Mouse (Mus musculus) forebrain, postnatal 0 days (tissue): ENCODE measurements around the gene Elf2. TPM values are rescaled to one million over a fixed set of nuclear protein-coding genes. Genes with fewer than 3 reads are reported as not detected.

Experiments used
- ATAC-seq: fragments of 200-750 bp; cut with Nextera tagmentation; 2 replicates; pipeline ENCODE4 v1.8.0; 2017; ENCODE audit warnings: mild to moderate bottlenecking, moderate library complexity
- DNase-seq: peaks from one replicate; pipeline ENCODE4 v3.0.0-alpha.2; 2015
- H3K27ac ChIP-seq: fragments of 300-500 bp; sonication (generic); 2 replicates; pipeline ENCODE4 v1.5.1; 2014; ENCODE audit warnings: low read depth, mild to moderate bottlenecking, antibody characterized with exemption, low read length, moderate library complexity, mixed read lengths
- H3K27me3 ChIP-seq: fragments of 300-500 bp; sonication (generic); 2 replicates; pipeline ENCODE4 v1.6.1; 2014; ENCODE audit warnings: mild to moderate bottlenecking, low read length, mixed read lengths; ENCODE audit not compliant: insufficient read depth
- H3K36me3 ChIP-seq: fragments of 300-500 bp; sonication (generic); 2 replicates; pipeline ENCODE4 v1.6.1; 2014; ENCODE audit warnings: mild to moderate bottlenecking, moderate library complexity; ENCODE audit not compliant: insufficient read depth
- H3K4me1 ChIP-seq: fragments of 300-500 bp; sonication (generic); 2 replicates; pipeline ENCODE4 v1.6.1; 2014; ENCODE audit warnings: antibody characterized with exemption; ENCODE audit not compliant: insufficient read depth
- H3K4me2 ChIP-seq: fragments of 300-500 bp; sonication (generic); 2 replicates; pipeline ENCODE4 v1.6.1; 2014; ENCODE audit warnings: low read depth, mild to moderate bottlenecking, moderate library complexity
- H3K4me3 ChIP-seq: fragments of 300-500 bp; sonication (generic); 2 replicates; pipeline ENCODE4 v1.5.1; 2014; ENCODE audit warnings: low read depth, low read length, mixed read lengths
- H3K9ac ChIP-seq: fragments of 300-500 bp; sonication (generic); 2 replicates; pipeline ENCODE4 v1.6.1; 2014; ENCODE audit warnings: mild to moderate bottlenecking
- H3K9me3 ChIP-seq: fragments of 300-500 bp; sonication (generic); 2 replicates; pipeline ENCODE4 v1.6.1; 2016; ENCODE audit warnings: low read length
- CTCF ChIP-seq: sonication (generic); IDR thresholded peaks from 2 replicates; pipeline ENCODE4 v1.5.1; 2016; ENCODE audit warnings: antibody characterized with exemption, control low read depth, low read depth
- WGBS: fragments of 180-500 bp; shearing (Covaris S2); extraction: QIAGEN DNeasy Blood & Tissue Kit; methylation state at CpG from one replicate; pipeline ENCODE4 v1.1.7; 2014; 5-methylcytosine and 5-hydroxymethylcytosine counted together
- polyA plus RNA-seq: library from polyadenylated mRNA; unstranded; fragments of >200 nt; fragmentation: Nextera tagmentation; extraction: Ambion mirVana; gene quantifications from 2 replicates; pipeline ENCODE4 v1.2.1, GENCODE M21; 2015
- total RNA-seq: library from RNA; depleted of rRNA; stranded (reverse); fragments of >200 nt; gene quantifications from 2 replicates; pipeline ENCODE4 v1.2.3, GENCODE M21; 2014

Gene Elf2
- total and polyA plus RNA-seq, 2 experiments from 2014 or later = 26.4 to 83.9 TPM

GRCm38 (mm10) chr3:51371826-51372225, 31.4 kb upstream of the Elf2 start:
- Histone ChIP-seq H3K9me3 (no peaks in the 10 kb centered on the region), H3K4me2 (no peak overlapping the region), H3K4me1 (no peaks in the 10 kb centered on the region), H3K4me3 (no peak overlapping the region), H3K27ac (no peak overlapping the region), H3K36me3 (no peaks in the 10 kb centered on the region), H3K27me3 (no peaks in the 10 kb centered on the region), H3K9ac (no peak overlapping the region)
- WGBS = 78% methylated on average over 2 of the region's 2 CpGs
- no peak for DNase-seq
- ATAC-seq = no peak
- no peak for TF ChIP-seq CTCF

- H3K27me3 ChIP-seq = no peaks in the 10 kb centered on the region
- H3K36me3 ChIP-seq = no peaks in the 10 kb centered on the region
- ATAC-seq (no peak), DNase-seq (no peak)
- H3K9me3 ChIP-seq = no peaks in the 10 kb centered on the region
- no peak overlapping the region for H3K4me3 ChIP-seq
- TF ChIP-seq CTCF = no peak
- H3K9ac ChIP-seq = no peak overlapping the region
- WGBS = 80% methylated on average over 4 of the region's 4 CpGs
- H3K4me1 ChIP-seq = 0 out of 2 replicates have a peak, but pooled peaks cover 6% of the 10 kb centered on the region
- H3K4me2 ChIP-seq = no peak overlapping the region
- H3K27ac ChIP-seq = no peak overlapping the region
Observed at GRCm38 (mm10) chr3:51368011-51368410, 27.5 kb upstream of the Elf2 start.

GRCm38 (mm10) chr3:51366926-51367325, 26.5 kb upstream of the Elf2 start:
- Histone ChIP-seq H3K4me3 (no peak overlapping the region), H3K27ac (no peak overlapping the region), H3K4me2 (no peak overlapping the region), H3K36me3 (no peaks in the 10 kb centered on the region), H3K9ac (no peak overlapping the region), H3K9me3 (no peaks in the 10 kb centered on the region), H3K4me1 (0 out of 2 replicates have a peak, but pooled peaks cover 6% of the 10 kb centered on the region), H3K27me3 (no peaks in the 10 kb centered on the region)
- TF ChIP-seq CTCF = no peak
- ATAC-seq (no peak), DNase-seq (no peak)
- WGBS = 38% methylated on average over 4 of the region's 4 CpGs

GRCm38 (mm10) chr3:51365517-51365882, 25.0 kb upstream of the Elf2 start:
- Histone ChIP-seq H3K27me3 (no peaks in the 10 kb centered on the region; the same call in 1 of the 2 replicates), H3K4me2 (peak overlapping the region; percentile 59), H3K9ac (0 out of 2 replicates have a peak overlapping the region, but pooled peaks have one; percentile 26), H3K4me1 (0 out of 2 replicates have a peak, but pooled peaks cover 6% of the 10 kb centered on the region), H3K27ac (no peak overlapping the region), H3K9me3 (no peaks in the 10 kb centered on the region), H3K36me3 (no peaks in the 10 kb centered on the region), H3K4me3 (peak overlapping the region; percentile 32)
- DNase-seq (no peak), ATAC-seq (no peak; the same call in 1 of the 2 replicates)
- TF ChIP-seq CTCF = no peak
- WGBS = 10% methylated on average over 3 of the region's 3 CpGs

GRCm38 (mm10) chr3:51364703-51365516, 24.4 kb upstream of the Elf2 start:
- Histone ChIP-seq H3K9ac (0 out of 2 replicates have a peak overlapping the region, but pooled peaks have one; percentile 26), H3K4me3 (peak overlapping the region; percentile 32), H3K4me2 (peak overlapping the region; percentile 59), H3K36me3 (no peaks in the 10 kb centered on the region), H3K4me1 (0 out of 2 replicates have a peak, but pooled peaks cover 6% of the 10 kb centered on the region), H3K9me3 (no peaks in the 10 kb centered on the region), H3K27me3 (no peaks in the 10 kb centered on the region; the same call in 1 of the 2 replicates), H3K27ac (no peak overlapping the region)
- DNase-seq (peak; percentile 87), ATAC-seq (peak; percentile 95)
- TF ChIP-seq CTCF = peak; percentile 90
- WGBS = 6% methylated on average over 31 of the region's 31 CpGs

GRCm38 (mm10) chr3:51361066-51361465, 20.6 kb upstream of the Elf2 start:
- no peak overlapping the region for H3K4me2 ChIP-seq
- no peak for ATAC-seq
- H3K27me3 ChIP-seq = peaks cover 4% of the 10 kb centered on the region
- H3K4me1 ChIP-seq = 0 out of 2 replicates have a peak, but pooled peaks cover 12% of the 10 kb centered on the region
- DNase-seq = no peak
- 28% methylated on average over 9 of the region's 9 CpGs for WGBS
- H3K36me3 ChIP-seq = no peaks in the 10 kb centered on the region
- no peak overlapping the region for H3K27ac ChIP-seq
- H3K9ac ChIP-seq = no peak overlapping the region
- H3K4me3 ChIP-seq = no peak overlapping the region
- no peak for TF ChIP-seq CTCF
- H3K9me3 ChIP-seq = no peaks in the 10 kb centered on the region
